Mouse (Mus musculus): ENCODE measurements around the gene Mto1. TPM values are rescaled to one million over a fixed set of nuclear protein-coding genes. Genes with fewer than 3 reads are reported as not detected.
A peak's percentile ranks its signal among the peaks of the same experiment; 100 is the strongest.
"Not testable (repeated sequence)": the region's sequence is repeated elsewhere in the genome, so short reads cannot be mapped to it uniquely, and the experiment has no call there.

The Mto1 gene
- polyA plus RNA-seq, 1 experiment from 2014 or later = 27.9 TPM

DNA sequence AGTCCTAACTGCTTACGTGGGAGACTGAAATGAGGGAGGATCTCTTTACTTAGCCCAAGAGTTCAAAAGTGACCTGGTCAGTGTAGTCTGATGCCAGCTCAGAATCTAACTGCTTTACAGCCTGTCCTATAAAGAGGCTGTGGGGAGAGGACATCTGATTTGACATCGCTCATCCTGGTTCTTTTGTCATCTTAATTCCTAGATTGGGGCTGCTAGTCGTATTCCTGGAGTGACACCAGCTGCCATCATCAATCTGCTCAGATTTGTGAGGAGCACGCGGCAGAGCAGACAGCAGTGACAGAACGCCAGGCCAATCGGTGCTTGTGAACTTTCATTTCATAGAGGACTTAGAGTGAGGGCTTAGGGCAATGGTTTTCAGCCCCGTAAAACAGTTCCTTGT lies 25.6 kb downstream of the Mto1 start:
- Histone ChIP-seq H3K4me3 (ENCODE audit: low read depth, low read length) (no peak overlapping the region), H3K27ac (ENCODE audit: low read length) (no peak overlapping the region), H3K4me2 (ENCODE audit: low read length) (no peak overlapping the region), H3K36me3 (ENCODE audit: control insufficient read depth, insufficient read depth, low read length) (peaks cover 35% of the 10 kb centered on the region), H3K27me3 (ENCODE audit: control insufficient read depth, insufficient read depth, low read depth, low read length) (no peaks in the 10 kb centered on the region), H3K9me3 (replicated peaks; ENCODE audit: control insufficient read depth, low read length, poor library complexity, severe bottlenecking) (no peaks in the 10 kb centered on the region), H3K4me1 (ENCODE audit: control insufficient read depth, insufficient read depth, low read length) (peaks cover 14% of the 10 kb centered on the region), H3K9ac (ENCODE audit: low read depth, low read length) (no peak overlapping the region)
- ATAC-seq = no peak
- WGBS = 72% methylated on average over 8 of the region's 8 CpGs

DNA sequence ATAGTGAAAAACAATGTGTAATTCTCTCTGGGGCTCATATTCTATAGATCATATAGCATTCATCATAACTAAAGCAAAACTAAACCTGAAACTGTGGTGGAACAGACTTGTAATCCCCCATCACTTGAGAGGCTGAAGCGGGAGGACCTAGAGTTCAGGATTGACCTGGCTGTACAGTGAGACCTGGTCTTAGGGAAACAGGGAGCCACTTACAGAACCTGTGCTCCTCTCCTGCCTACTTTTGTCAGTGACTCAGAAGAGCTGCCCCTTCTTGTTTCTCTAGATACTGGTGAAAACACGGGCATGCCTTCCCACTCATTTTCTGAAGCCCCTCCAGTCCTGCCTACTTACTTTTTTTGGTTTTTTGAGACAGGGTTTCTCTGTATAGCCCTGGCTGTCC lies 26.3 kb downstream of the Mto1 start:
- Histone ChIP-seq H3K27me3 (ENCODE audit: control insufficient read depth, insufficient read depth, low read depth, low read length) (no peaks in the 10 kb centered on the region), H3K9me3 (replicated peaks; ENCODE audit: control insufficient read depth, low read length, poor library complexity, severe bottlenecking) (no peaks in the 10 kb centered on the region), H3K9ac (ENCODE audit: low read depth, low read length) (no peak overlapping the region), H3K36me3 (ENCODE audit: control insufficient read depth, insufficient read depth, low read length) (peaks cover 37% of the 10 kb centered on the region), H3K4me3 (ENCODE audit: low read depth, low read length) (no peak overlapping the region), H3K4me2 (ENCODE audit: low read length) (no peak overlapping the region), H3K27ac (ENCODE audit: low read length) (no peak overlapping the region), H3K4me1 (ENCODE audit: control insufficient read depth, insufficient read depth, low read length) (peaks cover 21% of the 10 kb centered on the region)
- no peak for ATAC-seq
- WGBS = 81% methylated on average over 2 of the region's 2 CpGs

- no peak overlapping the region for H3K9ac ChIP-seq (ENCODE audit: low read depth, low read length)
- H3K27ac ChIP-seq (ENCODE audit: low read length) = no peak overlapping the region
- peaks cover 37% of the 10 kb centered on the region for H3K36me3 ChIP-seq (ENCODE audit: control insufficient read depth, insufficient read depth, low read length)
- H3K4me3 ChIP-seq (ENCODE audit: low read depth, low read length) = no peak overlapping the region
- H3K27me3 ChIP-seq (ENCODE audit: control insufficient read depth, insufficient read depth, low read depth, low read length) = no peaks in the 10 kb centered on the region
- no peak overlapping the region for H3K4me2 ChIP-seq (ENCODE audit: low read length)
- H3K9me3 ChIP-seq (replicated peaks; ENCODE audit: control insufficient read depth, low read length, poor library complexity, severe bottlenecking) = no peaks in the 10 kb centered on the region
- ATAC-seq = no peak
- H3K4me1 ChIP-seq (ENCODE audit: control insufficient read depth, insufficient read depth, low read length) = peaks cover 26% of the 10 kb centered on the region
- 87% methylated on average over 5 of the region's 5 CpGs for WGBS
Observed at GRCm38 (mm10) chr9:78474771-78475382, 26.9 kb downstream of the Mto1 start.

DNA sequence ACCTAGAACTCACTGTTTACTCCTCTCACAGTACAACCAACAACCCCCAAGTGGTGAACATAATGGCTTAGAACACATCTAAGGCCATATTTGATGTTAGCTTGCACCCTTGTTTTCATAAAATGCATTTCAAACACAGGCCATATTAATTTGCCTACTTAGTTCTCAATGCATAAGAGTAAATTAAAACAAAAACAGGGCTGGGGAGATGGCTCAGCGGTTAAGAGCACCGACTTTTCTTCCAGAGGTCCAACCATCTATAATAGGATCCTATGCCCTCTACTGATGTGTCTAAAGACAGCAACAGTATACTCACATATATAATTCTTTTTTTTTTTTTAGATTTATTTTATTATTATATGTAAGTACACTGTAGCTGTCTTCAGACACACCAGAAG lies 27.4 kb downstream of the Mto1 start:
- ATAC-seq = no peak
- H3K27me3 ChIP-seq (ENCODE audit: control insufficient read depth, insufficient read depth, low read depth, low read length) = no peaks in the 10 kb centered on the region
- no peak overlapping the region for H3K4me2 ChIP-seq (ENCODE audit: low read length)
- H3K9ac ChIP-seq (ENCODE audit: low read depth, low read length) = no peak overlapping the region
- H3K4me1 ChIP-seq (ENCODE audit: control insufficient read depth, insufficient read depth, low read length) = peaks cover 26% of the 10 kb centered on the region
- H3K4me3 ChIP-seq (ENCODE audit: low read depth, low read length) = no peak overlapping the region
- WGBS = 93% methylated on average over 2 of the region's 2 CpGs
- no peaks in the 10 kb centered on the region for H3K9me3 ChIP-seq (replicated peaks; ENCODE audit: control insufficient read depth, low read length, poor library complexity, severe bottlenecking)
- H3K27ac ChIP-seq (ENCODE audit: low read length) = no peak overlapping the region
- peaks cover 35% of the 10 kb centered on the region for H3K36me3 ChIP-seq (ENCODE audit: control insufficient read depth, insufficient read depth, low read length)

DNA sequence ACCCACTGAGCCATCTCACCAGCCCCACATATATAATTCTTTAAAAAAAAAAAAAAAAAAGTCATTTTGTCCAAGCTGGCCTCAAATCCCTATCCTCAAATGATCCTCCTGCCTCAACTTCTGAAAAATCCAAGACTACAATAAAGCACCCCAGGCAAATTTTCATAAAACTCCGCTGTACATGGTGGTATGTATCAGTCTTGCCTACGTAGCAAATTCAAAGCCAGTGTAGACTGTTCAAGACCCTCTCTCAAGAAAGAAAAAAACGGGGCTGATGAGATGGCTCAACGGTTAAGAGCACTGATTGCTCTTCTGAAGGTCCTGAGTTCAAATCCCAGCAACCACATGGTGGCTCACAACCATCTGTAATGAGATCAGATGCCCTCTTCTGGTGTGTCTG lies 27.9 kb downstream of the Mto1 start:
- Histone ChIP-seq H3K27me3 (ENCODE audit: control insufficient read depth, insufficient read depth, low read depth, low read length) (no peaks in the 10 kb centered on the region), H3K4me2 (ENCODE audit: low read length) (no peak overlapping the region), H3K9ac (ENCODE audit: low read depth, low read length) (no peak overlapping the region), H3K4me1 (ENCODE audit: control insufficient read depth, insufficient read depth, low read length) (peaks cover 26% of the 10 kb centered on the region), H3K36me3 (ENCODE audit: control insufficient read depth, insufficient read depth, low read length) (peaks cover 31% of the 10 kb centered on the region), H3K4me3 (ENCODE audit: low read depth, low read length) (no peak overlapping the region), H3K27ac (ENCODE audit: low read length) (no peak overlapping the region), H3K9me3 (replicated peaks; ENCODE audit: control insufficient read depth, low read length, poor library complexity, severe bottlenecking) (no peaks in the 10 kb centered on the region)
- 84% methylated on average over 4 of the region's 4 CpGs for WGBS
- no peak for ATAC-seq

DNA sequence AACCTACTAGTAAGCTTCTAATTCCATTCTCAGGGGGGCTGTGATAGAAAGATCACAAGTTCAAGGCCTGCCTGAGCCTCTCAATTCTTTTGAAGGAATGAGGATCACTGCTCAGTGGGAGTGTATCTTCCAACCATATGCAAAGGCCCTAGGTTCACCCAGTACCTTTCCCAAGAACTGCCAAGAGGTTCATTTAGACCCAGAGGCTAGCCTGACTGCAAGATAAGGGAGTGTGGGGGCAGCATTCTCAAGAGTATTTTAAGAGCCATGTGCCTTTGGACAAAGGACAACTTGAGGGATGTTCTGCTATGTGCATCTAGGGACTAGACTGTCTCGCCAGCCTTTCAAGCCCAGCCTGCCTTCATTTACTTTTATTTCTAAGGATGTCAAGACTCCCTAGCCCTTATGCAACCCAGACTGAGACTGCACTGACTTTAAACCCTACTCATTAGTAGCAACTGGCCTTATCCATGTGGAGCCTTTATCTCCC lies 28.6 kb downstream of the Mto1 start:
- no peaks in the 10 kb centered on the region for H3K9me3 ChIP-seq (replicated peaks; ENCODE audit: control insufficient read depth, low read length, poor library complexity, severe bottlenecking)
- H3K4me1 ChIP-seq (ENCODE audit: control insufficient read depth, insufficient read depth, low read length) = peaks cover 26% of the 10 kb centered on the region
- peaks cover 31% of the 10 kb centered on the region for H3K36me3 ChIP-seq (ENCODE audit: control insufficient read depth, insufficient read depth, low read length)
- no peak overlapping the region for H3K4me3 ChIP-seq (ENCODE audit: low read depth, low read length)
- no peak for ATAC-seq
- H3K4me2 ChIP-seq (ENCODE audit: low read length) = no peak overlapping the region
- peak overlapping the region; percentile 33; the same call in 1 of the 2 replicates for H3K27ac ChIP-seq (ENCODE audit: low read length)
- H3K27me3 ChIP-seq (ENCODE audit: control insufficient read depth, insufficient read depth, low read depth, low read length) = no peaks in the 10 kb centered on the region
- WGBS = 23% methylated on average over 1 of the region's 1 CpGs
- H3K9ac ChIP-seq (ENCODE audit: low read depth, low read length) = peak overlapping the region; percentile 11; the same call in 1 of the 2 replicates

- 7% methylated on average over 5 of the region's 5 CpGs for WGBS
- H3K9ac ChIP-seq (ENCODE audit: low read depth, low read length) = no peak overlapping the region
- ATAC-seq = no peak
- peaks cover 31% of the 10 kb centered on the region for H3K36me3 ChIP-seq (ENCODE audit: control insufficient read depth, insufficient read depth, low read length)
- H3K4me3 ChIP-seq (ENCODE audit: low read depth, low read length) = no peak overlapping the region
- H3K9me3 ChIP-seq (replicated peaks; ENCODE audit: control insufficient read depth, low read length, poor library complexity, severe bottlenecking) = no peaks in the 10 kb centered on the region
- H3K27ac ChIP-seq (ENCODE audit: low read length) = peak overlapping the region; percentile 33; the same call in 1 of the 2 replicates
- H3K4me2 ChIP-seq (ENCODE audit: low read length) = no peak overlapping the region
- H3K4me1 ChIP-seq (ENCODE audit: control insufficient read depth, insufficient read depth, low read length) = peaks cover 26% of the 10 kb centered on the region
- H3K27me3 ChIP-seq (ENCODE audit: control insufficient read depth, insufficient read depth, low read depth, low read length) = no peaks in the 10 kb centered on the region
Observed at GRCm38 (mm10) chr9:78477021-78477551, 29.1 kb downstream of the Mto1 start.

DNA sequence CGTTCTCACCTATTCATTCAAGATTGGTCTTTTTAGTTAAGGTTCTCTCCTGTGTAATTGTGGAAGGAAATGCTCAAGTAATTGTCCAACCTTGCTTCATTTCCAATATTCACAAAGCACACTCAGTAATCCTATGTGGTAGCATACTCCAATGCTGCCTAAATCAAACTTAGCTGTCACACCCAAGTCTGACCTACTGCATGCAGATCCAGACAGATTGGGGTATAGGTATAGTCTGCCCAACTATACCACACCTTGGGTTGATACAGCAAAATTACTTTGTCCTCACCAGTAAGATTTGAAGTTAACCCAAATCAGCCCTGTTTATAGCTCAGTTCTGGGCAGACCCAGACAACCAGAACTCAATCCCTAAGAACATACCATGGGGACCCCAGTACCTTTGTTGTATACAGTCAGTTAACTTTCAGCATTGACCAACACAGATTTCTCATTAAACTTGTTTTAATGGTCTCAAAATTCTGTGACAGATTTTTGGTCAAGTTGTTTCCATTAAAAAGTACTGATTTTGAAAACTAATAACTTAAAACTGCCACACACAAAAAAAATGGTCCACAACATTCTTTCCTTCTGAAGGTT lies 30.1 kb downstream of the Mto1 start:
- ATAC-seq; H3K4me3 ChIP-seq (ENCODE audit: low read depth, low read length); H3K9ac ChIP-seq (ENCODE audit: low read depth, low read length); H3K27me3 ChIP-seq (ENCODE audit: control insufficient read depth, insufficient read depth, low read depth, low read length); H3K9me3 ChIP-seq (replicated peaks; ENCODE audit: control insufficient read depth, low read length, poor library complexity, severe bottlenecking): not testable (repeated sequence)
- H3K36me3 ChIP-seq (ENCODE audit: control insufficient read depth, insufficient read depth, low read length) = peaks cover 31% of the 10 kb centered on the region
- peak overlapping the region; percentile 35; the same call in 1 of the 2 replicates for H3K4me2 ChIP-seq (ENCODE audit: low read length)
- 60% methylated on average over 1 of the region's 1 CpGs for WGBS
- H3K27ac ChIP-seq (ENCODE audit: low read length) = 0 out of 2 replicates have a peak overlapping the region, but pooled peaks have one; percentile 46
- H3K4me1 ChIP-seq (ENCODE audit: control insufficient read depth, insufficient read depth, low read length) = peaks cover 33% of the 10 kb centered on the region

DNA sequence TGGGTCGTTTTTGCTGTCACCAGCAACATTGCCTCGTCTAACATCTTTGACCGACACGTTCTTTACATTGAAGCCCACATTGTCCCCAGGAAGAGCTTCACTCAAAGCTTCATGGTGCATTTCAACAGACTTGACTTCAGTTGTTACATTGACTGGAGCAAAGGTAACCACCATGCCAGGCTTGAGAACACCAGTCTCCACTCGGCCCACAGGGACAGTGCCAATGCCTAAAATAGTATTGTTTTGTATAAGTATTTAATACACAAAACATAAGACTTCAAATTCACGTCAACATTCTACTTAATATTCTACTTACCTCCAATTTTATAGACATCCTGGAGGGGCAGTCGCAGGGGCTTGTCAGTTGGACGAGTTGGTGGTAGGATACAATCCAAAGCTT lies 31.3 kb downstream of the Mto1 start:
- not testable (repeated sequence) for ATAC-seq; H3K27ac ChIP-seq (ENCODE audit: low read length); H3K9me3 ChIP-seq (replicated peaks; ENCODE audit: control insufficient read depth, low read length, poor library complexity, severe bottlenecking); H3K27me3 ChIP-seq (ENCODE audit: control insufficient read depth, insufficient read depth, low read depth, low read length)
- Histone ChIP-seq H3K4me2 (ENCODE audit: low read length) (peak overlapping the region; percentile 66), H3K4me1 (ENCODE audit: control insufficient read depth, insufficient read depth, low read length) (peaks cover 33% of the 10 kb centered on the region), H3K36me3 (ENCODE audit: control insufficient read depth, insufficient read depth, low read length) (peaks cover 26% of the 10 kb centered on the region), H3K9ac (ENCODE audit: low read depth, low read length) (peak overlapping the region; percentile 30; the same call in 1 of the 2 replicates), H3K4me3 (ENCODE audit: low read depth, low read length) (peak overlapping the region; percentile 95)
- 25% methylated on average over 8 of the region's 8 CpGs for WGBS

Measured in midbrain, embryonic 16.5 days (tissue).